Mouse (Mus musculus) mesoderm, embryonic 11.5 days (tissue): ENCODE data around the gene Pdcd1.
"Not testable (repeated sequence)": the region's sequence is repeated elsewhere in the genome, so short reads cannot be mapped to it uniquely, and the experiment has no call there.

ENCODE experiments used
- DNase-seq: peaks from one replicate; pipeline ENCODE4 v3.0.0-alpha.2; 2012; ENCODE audit warnings: low read depth, low spot score

The Pdcd1 gene

GRCm38 (mm10) chr1:94052373-94052772 is at the start of gene Pdcd1:
Gene Pdcd1 (minus strand): TSS chr1:94052553.
- no peak for DNase-seq

DNA sequence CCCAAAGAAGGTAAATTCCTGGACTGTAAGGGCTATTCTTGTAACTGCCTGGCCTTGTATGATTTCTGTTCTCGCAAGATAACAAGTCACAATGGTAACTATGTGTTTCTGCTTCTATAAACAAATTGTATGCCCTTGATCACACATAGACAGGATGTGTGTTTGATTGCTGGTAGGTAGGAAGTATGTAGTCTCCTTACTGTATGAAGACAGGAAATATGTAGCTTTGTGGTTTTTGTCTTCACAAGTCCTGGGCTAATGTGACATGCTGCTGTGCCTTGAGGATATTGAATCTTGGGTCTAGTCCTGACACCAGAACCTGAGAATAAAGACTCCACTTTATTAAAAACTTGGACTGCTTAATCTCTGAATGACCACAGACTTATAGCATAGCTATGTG is 39.4 kb upstream of the Pdcd1 start:
- DNase-seq = no peak

DNA sequence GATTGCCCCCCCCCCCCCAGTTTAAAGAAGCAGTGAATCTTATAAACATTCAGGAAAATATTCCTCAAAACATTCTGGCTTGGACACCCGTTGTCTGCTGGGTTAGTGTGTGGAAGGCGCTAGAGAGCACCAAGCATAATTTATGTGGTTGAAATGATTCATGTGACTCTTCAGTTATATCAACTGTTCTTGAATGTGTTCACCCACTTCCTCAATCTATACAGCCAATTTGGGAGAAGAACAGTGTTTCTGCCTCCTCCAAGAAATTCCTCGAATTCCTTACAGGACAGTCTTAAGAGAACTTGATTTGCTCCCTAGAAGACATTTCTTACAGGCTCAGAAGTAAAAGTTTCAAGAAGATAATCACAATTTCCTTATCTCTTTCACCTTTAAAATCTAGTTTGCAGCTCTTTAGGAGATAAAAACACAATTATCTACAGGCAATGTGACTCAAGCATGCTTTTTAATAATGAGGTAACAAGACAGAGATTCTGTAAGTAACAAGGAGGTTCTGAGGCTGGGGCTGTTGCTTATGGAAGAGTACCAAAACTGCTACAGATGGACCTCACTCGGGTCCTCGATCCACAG is 34.1 kb upstream of the Pdcd1 start:
- peak; percentile 14 for DNase-seq

- no peak for DNase-seq
Measured at GRCm38 (mm10) chr1:94085324-94086105, 33.2 kb upstream of the Pdcd1 start.

GRCm38 (mm10) chr1:94081761-94082160 is 29.4 kb upstream of the Pdcd1 start:
- DNase-seq = no peak

- no peak for DNase-seq
Measured at GRCm38 (mm10) chr1:94081191-94081590, 28.8 kb upstream of the Pdcd1 start.

GRCm38 (mm10) chr1:94080718-94081117 is 28.4 kb upstream of the Pdcd1 start:
- DNase-seq = no peak

DNA sequence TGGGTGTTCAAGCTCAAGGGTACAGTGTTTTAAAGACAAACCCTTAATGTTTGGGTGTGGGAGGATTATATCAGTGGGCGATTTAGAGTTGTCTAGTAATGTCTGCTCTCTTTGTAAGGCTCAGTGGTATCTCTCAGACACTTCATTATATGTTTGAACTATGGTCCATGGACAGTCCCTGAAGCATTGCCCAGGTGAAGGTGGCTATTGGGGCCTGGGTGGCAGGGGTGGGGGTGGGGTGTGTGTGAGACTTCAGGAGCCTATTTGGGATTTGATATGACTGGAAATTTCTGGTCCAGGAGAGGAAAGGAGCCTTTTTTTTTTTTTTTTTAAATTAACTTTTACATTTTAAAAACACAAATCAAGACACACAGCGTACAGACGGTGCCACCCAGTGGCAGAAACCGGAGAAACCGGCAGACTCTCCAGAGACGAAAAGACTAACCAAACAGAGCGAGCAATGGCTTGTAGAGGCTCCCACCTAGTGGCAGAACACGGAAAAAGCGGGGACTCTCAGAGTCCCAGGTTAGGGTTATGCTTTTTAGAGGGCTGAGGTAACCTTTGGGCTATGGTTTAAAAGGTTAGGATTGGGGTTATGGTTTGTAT is 26.6 kb upstream of the Pdcd1 start:
- peak; percentile 88 for DNase-seq

DNA sequence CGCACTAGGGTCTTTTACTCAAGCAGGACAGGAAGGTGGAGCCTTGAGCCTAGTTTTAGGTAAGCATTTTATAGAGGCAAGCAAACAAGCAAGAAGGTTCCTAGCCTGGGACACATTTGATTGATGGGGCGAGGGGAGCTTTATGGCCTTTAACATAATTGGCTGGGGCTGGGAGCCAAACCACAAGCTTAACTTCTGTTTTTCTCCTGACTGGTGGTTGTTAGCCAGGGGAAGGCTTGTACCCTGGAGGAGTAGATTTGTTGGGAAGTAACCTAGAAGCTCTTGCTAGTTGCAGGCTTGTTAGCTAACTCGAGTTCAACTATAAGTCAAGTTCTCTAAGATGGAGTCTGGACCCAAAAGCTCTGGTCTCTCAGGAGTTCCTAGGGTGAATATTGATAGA is 26.0 kb upstream of the Pdcd1 start:
- no peak for DNase-seq

GRCm38 (mm10) chr1:94076702-94077101 is 24.3 kb upstream of the Pdcd1 start:
- DNase-seq = no peak

DNA sequence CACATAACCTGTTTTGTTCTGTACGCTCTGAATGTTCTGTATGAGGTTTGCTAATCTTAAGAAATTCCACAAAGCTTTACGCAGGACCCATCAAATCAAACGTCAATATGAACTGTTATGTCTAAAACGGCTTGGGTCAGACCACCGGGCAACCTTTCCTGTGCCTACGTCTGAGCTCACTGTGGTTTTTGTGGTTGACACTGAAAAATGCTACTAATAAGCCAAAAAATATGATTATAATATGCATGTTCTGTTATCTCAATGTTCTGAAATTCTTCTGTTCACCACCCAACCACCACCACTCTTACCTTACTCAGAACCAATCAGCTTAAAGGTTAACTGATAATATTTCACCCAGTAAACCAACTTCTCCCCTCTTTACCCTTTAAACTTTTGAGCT is 22.4 kb upstream of the Pdcd1 start:
- no peak for DNase-seq

DNA sequence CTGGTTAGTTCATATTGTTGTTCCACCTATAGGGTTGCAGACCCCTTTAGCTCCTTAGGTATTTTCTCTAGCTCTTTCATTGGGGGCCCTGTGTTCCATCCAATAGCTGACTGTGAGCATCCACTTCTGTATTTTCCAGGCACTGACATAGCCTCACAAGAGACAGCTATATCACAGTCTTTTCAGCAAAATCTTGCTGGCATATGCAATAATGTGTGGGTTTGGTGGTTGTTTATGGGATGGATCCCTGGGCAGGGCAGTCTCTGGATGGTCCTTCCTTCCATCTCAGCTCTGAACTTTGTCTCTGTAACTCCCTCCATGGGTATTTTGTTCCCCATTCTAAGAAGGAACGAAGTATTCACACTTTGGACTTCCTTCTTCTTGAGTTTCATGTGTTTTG is 5.9 kb upstream of the Pdcd1 start:
- not testable (repeated sequence) for DNase-seq

- DNase-seq = no peak
Measured at GRCm38 (mm10) chr1:94057401-94057800, 5.0 kb upstream of the Pdcd1 start.

DNA sequence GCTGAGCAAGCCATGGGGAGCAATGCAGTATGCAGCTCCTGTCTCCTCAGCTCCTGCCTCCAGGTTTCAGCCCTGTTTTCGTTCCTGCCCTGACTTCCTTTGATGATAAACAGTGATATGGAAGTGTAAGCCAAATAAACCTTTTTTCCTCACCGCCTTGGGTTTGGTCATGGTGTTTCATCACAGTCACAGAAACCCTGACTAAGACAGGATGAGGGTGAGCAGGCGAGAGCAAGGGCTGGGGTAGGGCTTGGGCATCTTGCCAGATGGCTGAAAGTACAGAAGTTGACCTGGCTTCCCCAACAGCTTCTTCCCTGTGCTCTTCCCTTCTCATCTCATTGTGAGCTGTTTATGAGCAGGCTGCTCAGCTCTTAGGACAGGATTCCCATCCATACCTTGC is 3.6 kb upstream of the Pdcd1 start:
- no peak for DNase-seq

- DNase-seq = no peak
Measured at GRCm38 (mm10) chr1:94054481-94054880, 2.1 kb upstream of the Pdcd1 start.

DNA sequence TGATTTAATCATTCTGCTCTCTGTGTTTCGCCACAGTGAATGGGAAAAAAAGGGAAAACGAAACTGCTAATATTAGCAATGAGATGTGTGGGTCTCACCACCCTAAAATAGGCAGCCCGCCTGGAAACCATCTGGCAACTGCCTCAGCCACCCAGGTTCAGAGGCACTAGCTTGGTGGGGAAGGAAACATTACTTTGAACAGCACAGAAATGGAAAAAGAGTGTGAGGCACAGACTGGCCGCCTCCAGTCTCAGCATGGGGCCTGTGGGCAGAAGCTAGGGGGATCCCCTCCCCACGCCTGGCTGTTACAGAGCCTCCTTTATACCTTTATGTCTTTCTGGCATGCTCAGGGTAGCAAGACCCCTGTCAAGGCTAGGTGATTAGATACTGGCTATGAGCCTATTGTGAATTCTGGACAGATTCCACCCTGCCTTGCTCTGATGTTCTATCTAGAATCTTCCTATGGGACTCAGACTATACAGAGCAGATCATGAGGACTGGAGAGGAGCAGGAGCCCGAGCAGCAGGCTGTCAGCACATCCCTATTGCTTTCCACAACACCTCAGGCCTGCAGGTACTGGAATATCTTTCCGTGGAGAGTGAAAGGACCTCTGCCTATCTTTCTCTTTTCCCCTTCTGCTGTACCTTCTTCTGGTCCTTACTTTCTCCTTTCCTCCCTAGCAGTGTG is 1.3 kb upstream of the Pdcd1 start:
- DNase-seq = no peak

- no peak for DNase-seq
Measured at GRCm38 (mm10) chr1:94051104-94051503, 1.2 kb downstream of the Pdcd1 start.

- no peak for DNase-seq
Measured at GRCm38 (mm10) chr1:94046544-94046943, 5.8 kb downstream of the Pdcd1 start.

GRCm38 (mm10) chr1:94045559-94045958 is 6.8 kb downstream of the Pdcd1 start:
- DNase-seq = no peak

- no peak for DNase-seq
Measured at GRCm38 (mm10) chr1:94040391-94040790, 12.0 kb downstream of the Pdcd1 start.

- peak; percentile 86 for DNase-seq
Measured at GRCm38 (mm10) chr1:94034984-94035743, 17.2 kb downstream of the Pdcd1 start.
